Mouse (Mus musculus): Measurements from ENCODE around the gene D3Ertd254e. TPM values are rescaled to one million over a fixed set of nuclear protein-coding genes. Genes with fewer than 3 reads are reported as not detected.

Gene D3Ertd254e
- polyA plus RNA-seq, 1 experiment from 2014 or later: 4.1 TPM

Other genes starting within 250 kb of the D3Ertd254e start
- 80.5 and 82.6 TPM in 2 replicates for gene Dcun1d1, start 213.6 kb upstream of the D3Ertd254e start, polyA plus RNA-seq (2016; fragmentation: Nextera tagmentation; extraction: Ambion mirVana)
- gene Mccc1, start 150.3 kb upstream of the D3Ertd254e start, polyA plus RNA-seq (2016; fragmentation: Nextera tagmentation; extraction: Ambion mirVana): 50.7 and 54.2 TPM in 2 replicates
- gene Ccdc144b, start 97.5 kb upstream of the D3Ertd254e start, polyA plus RNA-seq (2016; fragmentation: Nextera tagmentation; extraction: Ambion mirVana): 0.06 and 0.10 TPM in 2 replicates
- gene Acad9, start 85.0 kb upstream of the D3Ertd254e start, polyA plus RNA-seq (2016; fragmentation: Nextera tagmentation; extraction: Ambion mirVana): 88.9 and 91.7 TPM in 2 replicates
- gene Qrfpr, start 71.3 kb downstream of the D3Ertd254e start, polyA plus RNA-seq (2016; fragmentation: Nextera tagmentation; extraction: Ambion mirVana): not detected in 2 replicates